Mouse (Mus musculus): ENCODE data around the gene Tmem11. TPM values are rescaled to one million over a fixed set of nuclear protein-coding genes. Genes with fewer than 3 reads are reported as not detected.
A peak's percentile ranks its signal among the peaks of the same experiment; 100 is the strongest.

Tmem11 gene
- polyA plus RNA-seq, 1 experiment from 2014 or later: 58.8 TPM

DNA sequence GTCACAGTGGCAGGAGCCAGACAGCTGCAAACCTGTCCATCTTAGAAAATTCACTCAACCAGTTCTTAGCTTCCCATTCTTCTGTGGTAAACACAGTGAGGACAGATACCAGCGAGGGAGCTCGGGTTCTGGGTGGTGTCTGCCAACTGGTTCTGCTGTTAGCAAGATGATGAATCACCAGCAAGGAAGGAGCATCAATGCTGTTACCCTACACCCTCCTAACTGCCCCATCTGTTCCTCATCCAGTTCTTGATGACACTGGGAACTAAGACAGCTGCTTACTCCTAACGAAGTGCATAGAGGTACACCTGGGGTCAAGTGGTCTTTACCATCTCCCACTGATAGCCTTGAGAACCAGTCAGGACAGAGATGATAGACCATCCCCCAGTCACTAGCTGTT lies 22.5 kb downstream of the Tmem11 start:
- no peak for ATAC-seq (ENCODE audit: low FRiP score, low read depth)

DNA sequence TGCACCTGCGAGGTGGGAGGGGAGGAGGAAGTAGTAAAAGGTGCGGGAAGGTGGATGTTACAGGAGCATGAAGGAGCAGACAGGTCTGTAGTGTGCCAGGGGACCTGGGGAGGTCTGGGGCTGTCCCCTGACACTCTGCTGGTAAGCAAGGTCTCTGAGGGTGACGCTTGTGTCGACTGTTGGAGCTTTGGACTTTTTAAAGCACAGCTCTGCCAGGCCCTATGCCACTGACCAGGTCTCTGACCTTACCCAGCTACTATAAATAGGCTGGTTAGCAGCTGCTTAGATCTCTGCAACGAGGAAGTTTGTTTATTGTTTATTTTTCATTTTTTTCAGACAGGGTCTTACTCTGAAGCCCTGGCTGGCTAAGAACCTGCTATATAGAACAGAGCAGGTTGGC lies 33.7 kb downstream of the Tmem11 start:
- 92% methylated on average over 5 of the region's 5 CpGs for WGBS
- H3K4me3 ChIP-seq: no peak overlapping the region
- no peaks in the 10 kb centered on the region for H3K4me1 ChIP-seq (replicated peaks)
- no peak overlapping the region for H3K4me2 ChIP-seq
- no peak for ATAC-seq (ENCODE audit: low FRiP score, low read depth)
- H3K9ac ChIP-seq: no peak overlapping the region
- H3K9me3 ChIP-seq: no peaks in the 10 kb centered on the region
- H3K27me3 ChIP-seq: no peaks in the 10 kb centered on the region
- H3K36me3 ChIP-seq: peaks cover 11% of the 10 kb centered on the region; the same call in 1 of the 2 replicates
- no peak overlapping the region for H3K27ac ChIP-seq (replicated peaks)

More for the DNA sequence above, 22.5 kb downstream of the Tmem11 start:
- no peaks in the 10 kb centered on the region for H3K4me1 ChIP-seq (replicated peaks)
- no peaks in the 10 kb centered on the region for H3K27me3 ChIP-seq
- H3K27ac ChIP-seq (replicated peaks): no peak overlapping the region
- 80% methylated on average over 3 of the region's 3 CpGs for WGBS
- H3K36me3 ChIP-seq: peaks cover 42% of the 10 kb centered on the region
- no peak overlapping the region for H3K4me2 ChIP-seq
- no peaks in the 10 kb centered on the region for H3K9me3 ChIP-seq
- H3K4me3 ChIP-seq: no peak overlapping the region
- no peak overlapping the region for H3K9ac ChIP-seq

DNA sequence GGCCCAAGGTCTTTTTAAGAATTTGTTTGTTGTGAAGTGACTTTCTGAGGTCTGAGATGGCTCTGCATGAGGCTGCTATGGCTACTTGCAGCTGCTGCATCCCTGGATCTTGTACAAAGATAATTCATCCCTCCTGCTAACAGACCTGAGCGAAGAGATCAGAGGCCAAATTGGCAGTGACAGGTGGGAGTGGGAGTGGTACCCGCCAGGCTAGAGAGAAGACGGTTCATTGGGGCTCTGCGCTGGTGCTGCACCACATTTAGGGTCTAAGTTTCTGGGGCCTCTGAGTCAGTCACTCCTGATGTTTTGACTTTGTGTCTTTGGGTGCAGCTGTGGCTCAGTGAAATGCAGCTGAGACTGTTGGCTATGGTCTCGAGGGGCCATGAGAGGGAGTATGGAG lies 35.7 kb downstream of the Tmem11 start:
- H3K4me3 ChIP-seq: no peak overlapping the region

DNA sequence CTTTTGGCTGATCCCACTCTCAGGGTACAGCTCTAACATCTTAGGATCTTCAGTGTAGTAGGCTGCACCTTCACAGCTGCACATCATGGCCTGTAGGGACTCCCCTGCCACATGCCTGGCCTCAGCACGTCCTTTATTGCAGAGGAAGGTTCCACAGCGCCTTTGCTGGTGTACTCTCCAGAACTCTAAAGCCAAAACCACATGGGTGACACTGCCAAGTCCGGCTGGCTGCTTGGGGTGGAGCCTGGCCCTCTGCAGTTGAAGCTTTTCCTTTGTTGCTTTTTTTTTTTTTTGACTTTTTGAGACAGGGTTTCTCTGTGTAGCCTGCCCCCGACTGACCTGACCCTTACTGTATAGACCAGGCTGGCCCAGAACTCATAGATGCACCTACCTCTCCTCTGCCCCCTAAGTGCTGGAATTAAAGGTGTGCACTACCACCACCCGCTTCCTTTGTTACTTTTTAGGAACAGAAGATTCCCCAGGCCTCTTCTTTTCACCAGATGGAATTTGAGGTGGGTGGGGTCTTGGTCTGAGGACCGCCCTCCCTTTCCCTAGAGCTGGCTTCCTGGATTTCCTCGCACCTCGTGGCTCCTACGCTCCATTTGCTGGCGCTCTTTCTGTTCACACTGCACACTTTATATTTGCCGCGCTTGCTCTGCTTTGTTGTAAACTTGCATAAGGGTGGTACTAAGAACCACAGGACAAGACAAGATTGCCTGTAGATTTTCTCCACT lies 37.4 kb downstream of the Tmem11 start:
- ATAC-seq (ENCODE audit: low FRiP score, low read depth): no peak
- WGBS: 77% methylated on average over 12 of the region's 12 CpGs

More for the DNA sequence above, 35.7 kb downstream of the Tmem11 start:
- Histone ChIP-seq H3K27me3 (no peaks in the 10 kb centered on the region), H3K9me3 (no peaks in the 10 kb centered on the region), H3K9ac (no peak overlapping the region), H3K4me1 (replicated peaks) (no peaks in the 10 kb centered on the region), H3K27ac (replicated peaks) (no peak overlapping the region), H3K4me2 (no peak overlapping the region), H3K36me3 (0 out of 2 replicates have a peak, but pooled peaks cover 3% of the 10 kb centered on the region)
- WGBS: 90% methylated on average over 5 of the region's 5 CpGs
- no peak for ATAC-seq (ENCODE audit: low FRiP score, low read depth)

DNA sequence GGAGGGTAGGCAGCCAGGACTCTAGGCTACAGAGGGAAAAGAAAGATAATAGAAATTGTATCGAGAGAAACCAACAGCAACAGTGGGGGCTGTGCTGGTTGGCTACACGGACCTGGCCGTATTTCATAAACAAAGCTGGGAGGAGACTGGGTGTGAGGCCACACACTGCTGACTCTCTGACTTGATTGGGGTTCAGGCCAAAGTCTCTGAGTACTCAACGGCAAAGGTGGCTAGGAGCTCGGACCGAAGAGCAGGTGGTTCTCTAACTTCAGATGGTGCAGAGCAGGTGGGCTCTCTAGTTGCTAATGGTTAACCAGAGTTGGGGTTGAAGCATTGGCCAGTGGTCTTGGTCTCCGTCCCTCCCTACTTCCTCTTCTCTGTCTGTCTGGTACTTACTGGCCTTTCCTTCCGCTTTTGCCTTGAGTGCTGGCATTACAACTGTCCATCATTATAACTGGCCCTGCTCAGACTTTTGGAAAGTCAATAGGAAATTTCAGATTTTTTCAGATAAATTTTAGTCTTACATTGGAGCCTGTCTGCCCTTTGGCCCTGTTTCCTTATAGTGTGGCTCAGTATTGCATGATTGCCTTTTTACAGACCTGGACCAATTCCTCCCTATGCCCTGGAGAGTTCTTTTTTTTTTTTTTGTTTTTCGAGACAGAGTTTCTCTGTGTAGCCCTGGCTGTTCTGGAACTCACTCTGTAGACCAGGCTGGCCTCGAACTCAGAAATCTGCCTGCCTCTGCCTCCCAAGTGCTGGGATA lies 41.2 kb downstream of the Tmem11 start:
- no peaks in the 10 kb centered on the region for H3K36me3 ChIP-seq
- H3K9me3 ChIP-seq: no peaks in the 10 kb centered on the region
- no peak for ATAC-seq (ENCODE audit: low FRiP score, low read depth)
- no peaks in the 10 kb centered on the region for H3K27me3 ChIP-seq
- H3K27ac ChIP-seq (replicated peaks): no peak overlapping the region
- no peak overlapping the region for H3K9ac ChIP-seq
- no peak overlapping the region for H3K4me3 ChIP-seq
- H3K4me1 ChIP-seq (replicated peaks): no peaks in the 10 kb centered on the region
- H3K4me2 ChIP-seq: no peak overlapping the region
- WGBS: 93% methylated on average over 10 of the region's 10 CpGs

More for the DNA sequence above, 37.4 kb downstream of the Tmem11 start:
- Histone ChIP-seq H3K27ac (replicated peaks) (no peak overlapping the region), H3K4me3 (no peak overlapping the region), H3K27me3 (no peaks in the 10 kb centered on the region), H3K4me1 (replicated peaks) (no peaks in the 10 kb centered on the region), H3K9ac (no peak overlapping the region), H3K9me3 (no peaks in the 10 kb centered on the region), H3K36me3 (no peaks in the 10 kb centered on the region), H3K4me2 (no peak overlapping the region)

DNA sequence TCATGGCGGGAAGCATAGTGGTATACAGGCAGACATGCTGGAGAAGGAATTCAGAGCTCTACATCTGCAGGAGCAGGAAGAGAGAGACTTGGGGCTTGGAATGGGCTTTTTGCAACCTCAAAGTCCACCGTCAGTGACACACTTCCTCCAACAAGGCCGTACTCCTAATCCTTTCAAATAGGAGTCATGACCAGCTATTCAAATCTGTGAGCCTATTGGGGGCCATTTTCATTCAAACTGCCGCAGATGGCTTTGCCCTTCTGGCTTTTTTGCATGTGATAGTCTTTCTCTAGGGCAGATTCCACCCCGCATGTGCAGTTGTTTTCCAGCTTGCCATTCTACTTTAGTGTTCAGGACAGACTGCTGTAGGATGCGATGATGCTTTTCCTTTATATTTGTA lies 42.2 kb downstream of the Tmem11 start:
- no peaks in the 10 kb centered on the region for H3K27me3 ChIP-seq
- H3K4me1 ChIP-seq (replicated peaks): 0 out of 2 replicates have a peak, but pooled peaks cover under 1% of the 10 kb centered on the region
- no peak overlapping the region for H3K27ac ChIP-seq (replicated peaks)
- H3K9me3 ChIP-seq: no peaks in the 10 kb centered on the region
- ATAC-seq (ENCODE audit: low FRiP score, low read depth): no peak
- no peaks in the 10 kb centered on the region for H3K36me3 ChIP-seq
- H3K4me2 ChIP-seq: no peak overlapping the region
- H3K9ac ChIP-seq: no peak overlapping the region
- H3K4me3 ChIP-seq: no peak overlapping the region
- 96% methylated on average over 6 of the region's 6 CpGs for WGBS

DNA sequence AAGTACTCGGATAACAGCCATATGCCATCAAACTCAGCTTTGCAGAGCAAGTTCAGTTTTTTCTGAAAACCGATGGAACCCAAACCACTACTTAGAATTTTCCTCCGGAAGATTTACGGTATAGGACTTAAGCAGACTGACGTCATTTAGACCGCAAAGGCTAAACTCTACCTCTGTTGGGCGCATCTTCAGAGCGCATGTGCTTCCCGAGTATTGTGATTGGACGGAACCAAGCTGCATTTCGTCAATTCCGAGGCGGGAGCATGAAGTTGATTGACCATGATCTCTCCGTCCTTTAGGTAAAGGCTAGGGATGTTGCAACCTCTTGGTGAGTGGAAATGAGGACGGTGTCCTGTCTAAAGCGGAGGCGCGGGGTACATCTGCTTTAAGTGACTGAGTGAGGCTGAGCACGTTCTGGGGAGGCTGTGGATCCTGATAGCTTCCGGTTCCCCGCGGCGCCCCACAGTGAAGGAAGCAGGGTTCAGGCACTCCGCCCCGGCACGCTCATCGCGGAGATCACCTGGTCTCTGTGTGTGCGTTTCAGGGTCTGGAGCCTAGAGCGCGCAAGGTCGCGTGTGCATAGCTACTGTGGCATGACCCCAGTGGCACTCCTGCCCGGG lies 48.5 kb downstream of the Tmem11 start, which contains the start of gene Dhrs7b:
TSS of gene Dhrs7b (plus strand) at position 199 of the 620 bp plus-strand sequence.
- Histone ChIP-seq H3K4me3 (peak within 1 kb of the TSS; percentile 89), H3K4me1 (replicated peaks) (peaks cover 10% of the 10 kb centered on the region), H3K27me3 (0 out of 2 replicates have a peak, but pooled peaks cover 2% of the 10 kb centered on the region), H3K36me3 (no peaks in the 10 kb centered on the region), H3K9me3 (no peaks in the 10 kb centered on the region), H3K4me2 (peak within 1 kb of the TSS; percentile 89), H3K27ac (replicated peaks) (peak within 1 kb of the TSS; percentile 91), H3K9ac (peak within 1 kb of the TSS; percentile 80)
- ATAC-seq (ENCODE audit: low FRiP score, low read depth): peak; percentile 99
- under 1% methylated on average over 34 of the region's 34 CpGs for WGBS

DNA sequence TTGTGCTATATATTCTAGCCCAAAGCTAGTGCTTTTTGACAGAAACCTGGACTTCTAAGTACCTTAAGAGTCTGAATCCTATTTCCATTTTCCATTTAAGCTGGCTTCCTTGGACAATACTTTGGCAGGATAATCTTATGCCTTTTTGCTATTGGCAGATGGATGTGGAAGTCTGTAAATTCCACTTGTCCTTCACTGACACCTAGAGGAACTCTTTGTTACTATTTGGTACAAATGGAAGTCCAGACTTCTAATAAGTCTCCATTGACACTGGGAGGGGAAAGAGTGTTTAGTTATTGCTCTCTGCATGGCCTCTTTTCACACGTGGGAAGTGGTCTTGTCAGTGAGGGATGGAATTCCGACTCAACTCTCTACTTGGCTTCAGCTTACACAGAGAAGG lies 50.2 kb downstream of the Tmem11 start:
- no peak overlapping the region for H3K4me3 ChIP-seq
- H3K9me3 ChIP-seq: no peaks in the 10 kb centered on the region
- 32% methylated on average over 2 of the region's 2 CpGs for WGBS

DNA sequence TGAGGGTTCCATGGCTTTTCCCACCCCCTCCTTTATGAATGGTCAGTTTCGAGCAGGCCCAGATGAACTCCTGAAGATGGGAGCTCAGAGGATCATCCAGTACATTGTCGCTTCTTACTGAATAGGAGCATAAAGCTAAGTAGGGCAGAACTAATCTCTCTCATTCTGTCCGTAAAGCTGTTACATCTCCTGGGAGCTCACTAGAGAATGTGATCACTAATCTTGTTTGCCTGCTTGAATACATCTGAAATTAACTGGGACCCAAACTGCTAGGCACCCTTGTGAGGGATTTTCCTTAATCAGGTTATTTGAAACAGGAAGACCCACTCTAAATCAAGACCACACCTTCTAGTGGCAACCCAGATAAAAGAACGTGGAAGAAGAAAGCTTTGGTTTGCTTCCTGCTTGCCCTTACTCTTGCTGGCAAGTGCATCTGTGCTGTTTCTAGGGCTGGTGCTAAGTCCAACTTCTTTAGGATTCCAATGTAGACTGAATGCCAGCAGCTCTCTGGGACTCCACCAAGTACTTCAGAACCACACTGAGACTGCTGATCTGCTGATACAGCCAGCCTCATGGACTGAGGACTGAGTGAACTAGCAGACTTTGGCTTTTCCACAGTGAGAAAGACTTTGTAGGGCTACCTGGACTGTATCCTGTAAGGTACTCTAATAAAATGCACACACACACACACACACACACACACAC lies 51.7 kb downstream of the Tmem11 start:
- H3K9me3 ChIP-seq: no peaks in the 10 kb centered on the region
- peaks cover 10% of the 10 kb centered on the region for H3K4me1 ChIP-seq (replicated peaks)
- WGBS: 50% methylated on average over 4 of the region's 4 CpGs
- no peak overlapping the region for H3K9ac ChIP-seq
- no peak for ATAC-seq (ENCODE audit: low FRiP score, low read depth)
- H3K4me2 ChIP-seq: no peak overlapping the region
- no peaks in the 10 kb centered on the region for H3K36me3 ChIP-seq
- H3K4me3 ChIP-seq: no peak overlapping the region
- H3K27ac ChIP-seq (replicated peaks): no peak overlapping the region
- H3K27me3 ChIP-seq: 0 out of 2 replicates have a peak, but pooled peaks cover 2% of the 10 kb centered on the region

More for the DNA sequence above, 50.2 kb downstream of the Tmem11 start:
- H3K4me1 ChIP-seq (replicated peaks): peaks cover 10% of the 10 kb centered on the region
- H3K4me2 ChIP-seq: no peak overlapping the region
- no peaks in the 10 kb centered on the region for H3K36me3 ChIP-seq
- no peak overlapping the region for H3K9ac ChIP-seq
- no peak overlapping the region for H3K27ac ChIP-seq (replicated peaks)
- 0 out of 2 replicates have a peak, but pooled peaks cover 2% of the 10 kb centered on the region for H3K27me3 ChIP-seq
- no peak for ATAC-seq (ENCODE audit: low FRiP score, low read depth)

DNA sequence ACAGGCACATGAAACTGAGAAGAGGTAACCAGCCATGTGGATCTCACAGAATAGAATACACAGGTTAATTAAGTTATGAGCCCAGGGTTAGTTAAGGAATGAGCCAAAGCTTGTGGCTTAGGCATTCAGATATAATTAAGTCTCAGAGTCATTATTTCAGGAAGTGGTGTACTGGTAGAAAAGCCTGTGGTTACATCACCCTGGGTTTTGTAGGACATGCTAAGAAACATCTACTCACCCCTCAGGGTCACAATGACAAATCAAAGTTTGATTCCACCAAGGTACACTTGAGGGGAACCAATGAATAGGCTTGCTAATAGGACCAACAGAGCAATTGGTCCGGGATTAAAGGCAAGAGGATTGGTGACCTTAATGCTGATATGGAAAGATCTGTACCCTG lies 52.4 kb downstream of the Tmem11 start:
- ATAC-seq (ENCODE audit: low FRiP score, low read depth): no peak
- H3K9me3 ChIP-seq: no peaks in the 10 kb centered on the region
- H3K4me1 ChIP-seq (replicated peaks): peaks cover 8% of the 10 kb centered on the region

DNA sequence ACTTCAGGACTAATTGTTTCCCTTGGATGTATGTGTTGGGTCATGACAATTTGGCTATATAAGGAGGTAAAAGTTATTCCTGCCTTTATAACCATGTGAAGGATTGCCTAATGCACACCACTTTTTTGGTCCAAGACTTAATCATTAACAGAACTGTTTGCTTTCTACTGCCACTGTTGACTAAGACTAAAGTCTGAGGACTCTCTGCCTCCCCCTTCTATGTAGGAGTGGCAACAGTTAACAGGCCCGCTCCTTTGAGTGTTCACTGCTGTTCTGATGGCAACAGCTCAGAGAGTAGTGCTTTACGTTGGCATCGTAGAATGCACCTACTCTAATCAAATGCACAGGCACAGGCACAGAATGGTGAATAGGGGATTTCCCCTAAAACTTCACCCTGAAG lies 53.9 kb downstream of the Tmem11 start:
- H3K4me1 ChIP-seq (replicated peaks): no peaks in the 10 kb centered on the region
- 0 out of 2 replicates have a peak, but pooled peaks cover 2% of the 10 kb centered on the region for H3K27me3 ChIP-seq
- no peak overlapping the region for H3K9ac ChIP-seq
- H3K4me3 ChIP-seq: no peak overlapping the region
- H3K9me3 ChIP-seq: no peaks in the 10 kb centered on the region
- H3K4me2 ChIP-seq: no peak overlapping the region
- no peak for ATAC-seq (ENCODE audit: low FRiP score, low read depth)
- H3K36me3 ChIP-seq: no peaks in the 10 kb centered on the region
- 74% methylated on average over 3 of the region's 3 CpGs for WGBS
- no peak overlapping the region for H3K27ac ChIP-seq (replicated peaks)

More for the DNA sequence above, 52.4 kb downstream of the Tmem11 start:
- Histone ChIP-seq H3K4me2 (no peak overlapping the region), H3K4me3 (no peak overlapping the region), H3K9ac (no peak overlapping the region), H3K36me3 (no peaks in the 10 kb centered on the region), H3K27ac (replicated peaks) (no peak overlapping the region), H3K27me3 (0 out of 2 replicates have a peak, but pooled peaks cover 2% of the 10 kb centered on the region)
- WGBS: 71% methylated on average over 1 of the region's 1 CpGs
